Mouse (Mus musculus) forebrain, postnatal 0 days (tissue): Measurements from ENCODE around the gene Olfr960. TPM values are rescaled to one million over a fixed set of nuclear protein-coding genes. Genes with fewer than 3 reads are reported as not detected.

Experiments used
- ATAC-seq: fragments of 200-750 bp; cut with Nextera tagmentation; 2 replicates; pipeline ENCODE4 v1.8.0; 2017; ENCODE audit warnings: mild to moderate bottlenecking, moderate library complexity
- DNase-seq: peaks from one replicate; pipeline ENCODE4 v3.0.0-alpha.2; 2015
- H3K27ac ChIP-seq: fragments of 300-500 bp; sonication (generic); 2 replicates; pipeline ENCODE4 v1.5.1; 2014; ENCODE audit warnings: low read depth, mild to moderate bottlenecking, antibody characterized with exemption, low read length, moderate library complexity, mixed read lengths
- H3K27me3 ChIP-seq: fragments of 300-500 bp; sonication (generic); 2 replicates; pipeline ENCODE4 v1.6.1; 2014; ENCODE audit warnings: mild to moderate bottlenecking, low read length, mixed read lengths; ENCODE audit not compliant: insufficient read depth
- H3K36me3 ChIP-seq: fragments of 300-500 bp; sonication (generic); 2 replicates; pipeline ENCODE4 v1.6.1; 2014; ENCODE audit warnings: mild to moderate bottlenecking, moderate library complexity; ENCODE audit not compliant: insufficient read depth
- H3K4me1 ChIP-seq: fragments of 300-500 bp; sonication (generic); 2 replicates; pipeline ENCODE4 v1.6.1; 2014; ENCODE audit warnings: antibody characterized with exemption; ENCODE audit not compliant: insufficient read depth
- H3K4me2 ChIP-seq: fragments of 300-500 bp; sonication (generic); 2 replicates; pipeline ENCODE4 v1.6.1; 2014; ENCODE audit warnings: low read depth, mild to moderate bottlenecking, moderate library complexity
- H3K4me3 ChIP-seq: fragments of 300-500 bp; sonication (generic); 2 replicates; pipeline ENCODE4 v1.5.1; 2014; ENCODE audit warnings: low read depth, low read length, mixed read lengths
- H3K9ac ChIP-seq: fragments of 300-500 bp; sonication (generic); 2 replicates; pipeline ENCODE4 v1.6.1; 2014; ENCODE audit warnings: mild to moderate bottlenecking
- H3K9me3 ChIP-seq: fragments of 300-500 bp; sonication (generic); 2 replicates; pipeline ENCODE4 v1.6.1; 2016; ENCODE audit warnings: low read length
- CTCF ChIP-seq: sonication (generic); IDR thresholded peaks from 2 replicates; pipeline ENCODE4 v1.5.1; 2016; ENCODE audit warnings: antibody characterized with exemption, control low read depth, low read depth
- WGBS: fragments of 180-500 bp; shearing (Covaris S2); extraction: QIAGEN DNeasy Blood & Tissue Kit; methylation state at CpG from one replicate; pipeline ENCODE4 v1.1.7; 2014; 5-methylcytosine and 5-hydroxymethylcytosine counted together
- polyA plus RNA-seq: library from polyadenylated mRNA; unstranded; fragments of >200 nt; fragmentation: Nextera tagmentation; extraction: Ambion mirVana; gene quantifications from 2 replicates; pipeline ENCODE4 v1.2.1, GENCODE M21; 2015
- total RNA-seq: library from RNA; depleted of rRNA; stranded (reverse); fragments of >200 nt; gene quantifications from 2 replicates; pipeline ENCODE4 v1.2.3, GENCODE M21; 2014; rRNA removed

The Olfr960 gene
- total and polyA plus RNA-seq, 2 experiments from 2014 or later, result not detected

GRCm38 (mm10) chr9:39654756-39655396, 33.7 kb downstream of the Olfr960 start:
- no peak overlapping the region for H3K4me2 ChIP-seq
- no peaks in the 10 kb centered on the region for H3K27me3 ChIP-seq
- peak; percentile 63 for ATAC-seq
- no peak overlapping the region for H3K9ac ChIP-seq
- H3K9me3 ChIP-seq, result no peaks in the 10 kb centered on the region
- peak; percentile 45 for DNase-seq
- WGBS, result 56% methylated on average over 6 of the region's 6 CpGs
- no peaks in the 10 kb centered on the region for H3K4me1 ChIP-seq
- H3K4me3 ChIP-seq, result no peak overlapping the region
- H3K36me3 ChIP-seq, result no peaks in the 10 kb centered on the region
- H3K27ac ChIP-seq, result no peak overlapping the region
- no peak for TF ChIP-seq CTCF

GRCm38 (mm10) chr9:39666905-39667304, 45.7 kb downstream of the Olfr960 start, which contains the start of gene Olfr963:
TSS of gene Olfr963 (plus strand) at chr9:39667205.
- no peaks in the 10 kb centered on the region for H3K36me3 ChIP-seq
- 80% methylated on average over 1 of the region's 1 CpGs for WGBS
- DNase-seq, result no peak
- no peaks in the 10 kb centered on the region for H3K27me3 ChIP-seq
- no peaks in the 10 kb centered on the region for H3K4me1 ChIP-seq
- H3K9me3 ChIP-seq, result no peaks in the 10 kb centered on the region
- no peak for ATAC-seq
- no peak within 1 kb of the TSS for H3K9ac ChIP-seq
- no peak within 1 kb of the TSS for H3K4me2 ChIP-seq
- H3K4me3 ChIP-seq, result no peak within 1 kb of the TSS
- no peak within 1 kb of the TSS for H3K27ac ChIP-seq
- TF ChIP-seq CTCF, result no peak

- no peak for ATAC-seq
- 85% methylated on average over 2 of the region's 2 CpGs for WGBS
- Histone ChIP-seq H3K4me1 (no peaks in the 10 kb centered on the region), H3K27ac (no peak overlapping the region), H3K9ac (no peak overlapping the region), H3K27me3 (no peaks in the 10 kb centered on the region), H3K4me2 (no peak overlapping the region), H3K9me3 (no peaks in the 10 kb centered on the region), H3K36me3 (no peaks in the 10 kb centered on the region), H3K4me3 (no peak overlapping the region)
- no peak for DNase-seq
- no peak for TF ChIP-seq CTCF
Measured at GRCm38 (mm10) chr9:39669723-39670122, 48.5 kb downstream of the Olfr960 start.

Other genes starting within 250 kb of the Olfr960 start
- gene Olfr951, start 234.0 kb upstream of the Olfr960 start, total RNA-seq, result not detected in 2 replicates
- not detected in 2 replicates for gene Olfr951, start 234.0 kb upstream of the Olfr960 start, polyA plus RNA-seq
- gene Olfr952, start 194.2 kb upstream of the Olfr960 start, total RNA-seq, result not detected in 2 replicates
- not detected in 2 replicates for gene Olfr952, start 194.2 kb upstream of the Olfr960 start, polyA plus RNA-seq
- gene Olfr954, start 164.7 kb upstream of the Olfr960 start, total RNA-seq, result not detected in 2 replicates
- gene Olfr954, start 164.7 kb upstream of the Olfr960 start, polyA plus RNA-seq, result not detected in 2 replicates
- not detected in 2 replicates for gene Olfr955, start 149.4 kb upstream of the Olfr960 start, total RNA-seq
- not detected in 2 replicates for gene Olfr955, start 149.4 kb upstream of the Olfr960 start, polyA plus RNA-seq
- gene Olfr44, start 127.4 kb upstream of the Olfr960 start, total RNA-seq, result not detected in 2 replicates
- not detected in 2 replicates for gene Olfr44, start 127.4 kb upstream of the Olfr960 start, polyA plus RNA-seq
- not detected in 2 replicates for gene Olfr957, start 105.6 kb upstream of the Olfr960 start, total RNA-seq
- gene Olfr957, start 105.6 kb upstream of the Olfr960 start, polyA plus RNA-seq, result not detected in 2 replicates
- not detected in 2 replicates for gene Olfr958, start 67.3 kb upstream of the Olfr960 start, total RNA-seq
- not detected in 2 replicates for gene Olfr958, start 67.3 kb upstream of the Olfr960 start, polyA plus RNA-seq
- gene Olfr959, start 45.8 kb upstream of the Olfr960 start, total RNA-seq, result not detected in 2 replicates
- not detected in 2 replicates for gene Olfr959, start 45.8 kb upstream of the Olfr960 start, polyA plus RNA-seq
- 103 and 219 TPM in 2 replicates for gene AW551984, start 17.0 kb upstream of the Olfr960 start, total RNA-seq
- gene AW551984, start 17.0 kb upstream of the Olfr960 start, polyA plus RNA-seq, result 46.3 and 98.8 TPM in 2 replicates
- gene Olfr148, start 10.7 kb upstream of the Olfr960 start, total RNA-seq, result not detected in 2 replicates
- gene Olfr148, start 10.7 kb upstream of the Olfr960 start, polyA plus RNA-seq, result not detected in 2 replicates
- not detected in 2 replicates for gene Olfr961, start 23.7 kb downstream of the Olfr960 start, total RNA-seq
- not detected in 2 replicates for gene Olfr961, start 23.7 kb downstream of the Olfr960 start, polyA plus RNA-seq
- gene Olfr963, start 45.8 kb downstream of the Olfr960 start, total RNA-seq, result not detected in 2 replicates
- gene Olfr963, start 45.8 kb downstream of the Olfr960 start, polyA plus RNA-seq, result not detected in 2 replicates
- gene Olfr149, start 85.7 kb downstream of the Olfr960 start, total RNA-seq, result not detected in 2 replicates
- gene Olfr149, start 85.7 kb downstream of the Olfr960 start, polyA plus RNA-seq, result not detected in 2 replicates
- not detected in 2 replicates for gene Olfr965, start 90.0 kb downstream of the Olfr960 start, total RNA-seq
- gene Olfr965, start 90.0 kb downstream of the Olfr960 start, polyA plus RNA-seq, result not detected in 2 replicates
- not detected in 2 replicates for gene Olfr150, start 109.6 kb downstream of the Olfr960 start, total RNA-seq
- gene Olfr150, start 109.6 kb downstream of the Olfr960 start, polyA plus RNA-seq, result not detected in 2 replicates
- not detected in 2 replicates for gene Olfr967, start 124.9 kb downstream of the Olfr960 start, total RNA-seq
- gene Olfr967, start 124.9 kb downstream of the Olfr960 start, polyA plus RNA-seq, result not detected in 2 replicates
- not detected in 2 replicates for gene Olfr968, start 161.9 kb downstream of the Olfr960 start, total RNA-seq
- gene Olfr968, start 161.9 kb downstream of the Olfr960 start, polyA plus RNA-seq, result not detected in 2 replicates
- gene Olfr969, start 169.6 kb downstream of the Olfr960 start, total RNA-seq, result not detected in 2 replicates
- gene Olfr969, start 169.6 kb downstream of the Olfr960 start, polyA plus RNA-seq, result not detected in 2 replicates
- gene Olfr970, start 187.5 kb downstream of the Olfr960 start, total RNA-seq, result not detected in 2 replicates
- gene Olfr970, start 187.5 kb downstream of the Olfr960 start, polyA plus RNA-seq, result not detected in 2 replicates
- gene Olfr971, start 215.5 kb downstream of the Olfr960 start, total RNA-seq, result not detected in 2 replicates
- not detected in 2 replicates for gene Olfr971, start 215.5 kb downstream of the Olfr960 start, polyA plus RNA-seq
- not detected in 2 replicates for gene Olfr972, start 245.0 kb downstream of the Olfr960 start, total RNA-seq
- not detected in 2 replicates for gene Olfr972, start 245.0 kb downstream of the Olfr960 start, polyA plus RNA-seq